Mouse (Mus musculus) spleen, postnatal 36 days (tissue): ENCODE data around the gene Gm10639.
"Not testable (repeated sequence)": the region's sequence is repeated elsewhere in the genome, so short reads cannot be mapped to it uniquely, and the experiment has no call there.

Experiments used
- DNase-seq, 2 experiments: peaks; one replicate each; pipeline ENCODE4 v3.0.0; 2022; ENCODE audit warnings: low spot score in 2 of 2, mixed read lengths in 1 of 2

The Gm10639 gene

DNA sequence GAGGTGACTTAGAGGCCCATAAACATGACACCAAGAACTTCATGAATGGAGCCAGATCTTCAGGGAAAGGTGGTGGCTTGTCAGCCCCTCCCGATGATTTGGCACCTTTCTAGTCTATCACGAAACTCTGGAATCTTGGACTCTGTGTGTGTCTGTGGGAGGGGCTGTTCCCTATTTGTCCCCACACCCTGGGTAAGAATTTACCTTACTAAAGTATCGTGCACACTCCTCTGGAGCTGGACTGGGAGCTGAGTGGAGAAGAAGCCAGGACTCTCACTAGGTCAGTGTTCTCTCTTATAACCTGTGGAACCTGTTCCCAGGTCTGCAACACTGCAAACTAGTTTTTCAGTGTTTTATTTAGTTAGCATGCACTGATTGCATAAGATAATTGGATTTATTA is at the start of gene Gm10639:
Gene Gm10639, plus strand, starts transcription at position 201 of the 400 bp plus-strand sequence.
- not testable (repeated sequence) for DNase-seq

GRCm38 (mm10) chr9:78255683-78256470 is 33.8 kb upstream of the Gm10639 start:
- not testable (repeated sequence) for DNase-seq

DNA sequence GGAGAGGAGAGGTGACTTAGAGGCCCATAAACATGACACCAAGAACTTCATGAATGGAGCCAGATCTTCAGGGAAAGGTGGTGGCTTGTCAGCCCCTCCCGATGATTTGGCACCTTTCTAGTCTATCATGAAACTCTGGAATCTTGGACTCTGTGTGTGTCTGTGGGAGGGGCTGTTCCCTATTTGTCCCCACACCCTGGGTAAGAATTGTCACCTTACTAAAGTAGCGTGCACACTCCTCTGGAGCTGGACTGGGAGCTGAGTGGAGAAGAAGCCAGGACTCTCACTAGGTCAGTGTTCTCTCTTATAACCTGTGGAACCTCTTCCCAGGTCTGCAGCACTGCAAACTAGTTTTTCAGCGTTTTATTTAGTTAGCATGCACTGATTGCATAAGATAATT is 32.8 kb upstream of the Gm10639 start, which contains the start of gene Gm3776:
Gene Gm3776, plus strand, starts transcription at position 216 of the 400 bp plus-strand sequence.
- not testable (repeated sequence) for DNase-seq

DNA sequence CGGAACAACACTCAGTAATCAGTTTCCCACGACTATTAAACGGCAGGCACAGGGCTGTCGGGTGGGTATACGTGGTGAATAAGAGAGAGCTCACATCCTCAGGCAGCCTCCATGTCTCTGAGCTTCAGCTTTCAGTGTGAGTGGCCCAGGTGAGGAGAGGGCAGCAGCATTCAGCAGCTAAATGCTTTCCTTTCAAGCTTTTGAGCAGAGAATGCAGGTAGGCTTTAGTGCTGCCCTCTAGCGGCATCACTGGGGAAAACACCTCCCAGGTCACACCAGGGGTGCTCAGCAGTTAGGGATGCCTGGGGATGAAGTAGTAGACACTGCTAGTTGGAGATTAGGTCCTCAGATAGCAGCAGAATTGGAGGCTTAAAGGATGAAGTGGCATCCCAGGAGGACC is 30.0 kb upstream of the Gm10639 start:
- peak; percentile 2 to 11 for DNase-seq

DNA sequence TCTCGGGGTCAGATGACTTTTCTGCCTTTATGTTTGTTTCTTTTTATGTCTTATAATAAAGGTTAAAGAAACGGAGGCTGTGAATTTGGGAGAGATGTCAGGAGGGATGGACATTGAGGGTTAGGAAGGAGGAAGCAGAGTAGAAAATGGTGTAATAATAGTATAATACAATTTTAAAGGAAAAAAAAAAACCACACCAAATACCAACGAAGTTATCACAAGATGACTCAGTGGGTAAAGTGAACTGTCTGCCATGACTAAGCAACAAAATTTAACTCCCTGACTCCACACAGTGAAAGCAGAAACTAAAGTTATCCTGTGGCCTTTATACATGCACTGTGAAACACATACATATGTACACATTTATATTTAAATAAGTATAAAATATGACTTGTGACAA is 18.8 kb upstream of the Gm10639 start:
- DNase-seq: not testable (repeated sequence)

GRCm38 (mm10) chr9:78282002-78282711 is 7.6 kb upstream of the Gm10639 start:
- DNase-seq: not testable (repeated sequence)

DNA sequence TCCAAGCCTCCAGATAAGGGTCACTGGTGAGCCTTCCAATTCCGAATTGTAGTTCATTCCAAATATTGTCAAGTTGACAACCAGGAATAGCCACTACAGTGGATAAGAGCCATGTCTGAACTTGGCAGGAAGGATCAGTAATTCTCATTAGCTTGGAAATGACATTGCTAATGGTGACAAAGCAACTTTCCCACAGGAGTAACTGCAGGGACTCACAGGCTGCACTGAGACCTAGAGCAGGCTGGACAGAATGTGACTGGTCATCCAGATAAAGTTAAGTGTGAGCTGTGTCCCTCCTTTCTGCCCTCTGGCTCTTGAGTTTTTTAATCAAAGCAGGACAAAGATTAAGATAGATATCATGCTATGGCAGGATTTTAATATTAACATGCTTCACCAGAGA is 660 bp upstream of the Gm10639 start:
- DNase-seq: not testable (repeated sequence)

- not testable (repeated sequence) for DNase-seq
Observed at GRCm38 (mm10) chr9:78292462-78292861, 2.7 kb downstream of the Gm10639 start.

GRCm38 (mm10) chr9:78293683-78294082 is 4.0 kb downstream of the Gm10639 start:
- DNase-seq: not testable (repeated sequence)

DNA sequence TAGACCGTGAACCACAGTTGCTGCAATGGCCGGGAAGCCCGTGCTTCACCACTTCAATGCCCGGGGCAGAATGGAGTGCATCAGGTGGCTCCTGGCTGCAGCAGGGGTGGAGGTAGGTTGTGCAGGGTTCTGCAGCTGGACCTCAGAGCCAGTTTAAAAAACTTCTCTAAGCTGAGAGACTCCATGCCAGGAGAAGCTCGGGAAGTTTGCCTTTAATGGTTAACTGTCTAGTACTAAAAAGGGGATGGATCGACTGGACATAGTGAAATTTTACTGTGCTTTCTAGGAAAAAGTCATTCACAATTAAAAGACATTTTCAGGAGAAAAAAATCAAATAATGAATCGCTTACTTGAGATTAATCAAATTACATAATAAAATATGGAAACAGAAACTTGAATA is 5.1 kb downstream of the Gm10639 start:
- DNase-seq: not testable (repeated sequence)

DNA sequence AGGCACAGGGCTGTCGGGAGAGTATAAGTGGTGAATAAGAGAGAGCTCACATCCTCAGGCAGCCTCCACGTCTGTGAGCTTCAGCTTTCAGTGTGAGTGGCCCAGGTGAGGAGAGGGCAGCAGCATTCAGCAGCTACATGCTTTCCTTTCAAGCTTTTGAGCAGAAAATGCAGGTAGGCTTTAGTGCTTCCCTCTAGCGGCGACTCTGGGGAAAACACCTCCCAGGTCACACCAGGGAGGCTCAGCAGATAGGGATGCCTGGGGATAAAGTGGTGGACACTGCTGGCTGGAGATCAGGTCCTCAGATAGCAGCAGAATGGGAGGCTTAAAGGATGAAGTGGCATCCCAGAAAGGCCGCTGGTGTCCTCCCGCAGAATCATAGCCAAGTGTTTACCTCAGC is 6.4 kb downstream of the Gm10639 start:
- DNase-seq: not testable (repeated sequence)

DNA sequence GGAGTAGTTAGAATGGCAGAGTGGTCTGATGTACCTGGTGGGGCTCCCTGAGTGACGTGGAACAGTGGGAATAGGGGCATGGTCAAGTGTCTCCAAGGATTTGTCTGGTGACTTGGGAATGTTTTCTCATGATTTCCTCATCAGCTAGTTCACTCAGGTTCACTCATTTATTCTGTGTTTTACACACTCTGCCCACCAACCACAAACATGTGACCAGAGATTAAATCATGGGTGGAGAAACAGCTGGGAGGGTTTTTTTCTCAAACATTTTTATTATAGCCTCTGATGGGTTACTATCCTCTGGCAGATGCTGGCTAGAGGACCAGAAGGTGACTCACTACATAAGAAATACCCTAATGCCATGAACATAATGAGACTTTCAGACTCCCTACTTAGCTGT is 8.5 kb downstream of the Gm10639 start:
- no peak for DNase-seq

- not testable (repeated sequence) for DNase-seq
Observed at GRCm38 (mm10) chr9:78299143-78299542, 9.4 kb downstream of the Gm10639 start.

GRCm38 (mm10) chr9:78308122-78308521 is 18.4 kb downstream of the Gm10639 start:
- not testable (repeated sequence) for DNase-seq

DNA sequence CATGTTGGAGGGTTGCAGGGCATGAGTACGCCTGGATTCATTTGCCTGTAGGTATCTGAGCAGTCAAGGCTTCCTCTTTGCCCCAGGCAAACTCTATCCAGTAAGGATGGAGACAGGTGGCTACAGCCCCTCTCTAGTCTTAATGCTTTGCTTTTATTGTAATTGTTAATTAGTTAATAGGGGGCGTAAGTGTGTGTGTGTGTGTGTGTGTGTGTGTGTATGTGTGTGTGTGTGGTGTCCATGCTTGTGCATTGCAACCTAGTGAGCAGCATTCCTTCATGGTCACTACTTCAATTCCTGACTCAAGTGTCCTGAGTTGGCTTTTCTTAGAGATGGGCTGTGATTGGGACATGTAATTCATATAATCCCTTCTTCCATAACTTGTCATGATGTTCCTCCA is 25.0 kb downstream of the Gm10639 start, which contains the start of gene Omt2a:
Gene Omt2a, minus strand, starts transcription at position 101 of the 400 bp plus-strand sequence.
- no peak for DNase-seq

DNA sequence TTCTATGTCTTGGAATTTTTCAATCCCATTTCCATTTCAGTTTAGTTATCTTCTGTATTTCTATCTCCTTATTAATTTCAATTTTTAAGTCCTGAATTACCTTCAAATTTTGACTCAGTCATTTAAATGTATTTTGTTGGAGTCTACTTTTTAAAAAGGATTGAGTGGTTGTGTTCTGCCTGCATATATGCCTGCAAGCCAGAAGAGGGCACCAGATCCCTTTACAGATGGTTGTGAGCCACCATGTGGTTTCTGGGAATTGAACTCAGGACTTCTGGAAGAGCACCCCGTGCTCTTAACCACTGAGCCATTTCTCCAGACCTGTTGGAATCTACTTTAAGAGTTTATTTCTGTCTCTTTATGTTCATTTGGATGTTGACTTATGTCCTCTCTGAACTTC is 29.8 kb downstream of the Gm10639 start:
- DNase-seq: no peak

GRCm38 (mm10) chr9:78327289-78327688 is 37.6 kb downstream of the Gm10639 start, which contains the start of gene Omt2b:
Gene Omt2b, plus strand, starts transcription at chr9:78327589.
- DNase-seq: not testable (repeated sequence)

GRCm38 (mm10) chr9:78337050-78337449 is 47.3 kb downstream of the Gm10639 start:
- DNase-seq: not testable (repeated sequence)

- DNase-seq: peak in 1 of 2 experiments; percentile 11
Observed at GRCm38 (mm10) chr9:78340324-78340723, 50.6 kb downstream of the Gm10639 start.

DNA sequence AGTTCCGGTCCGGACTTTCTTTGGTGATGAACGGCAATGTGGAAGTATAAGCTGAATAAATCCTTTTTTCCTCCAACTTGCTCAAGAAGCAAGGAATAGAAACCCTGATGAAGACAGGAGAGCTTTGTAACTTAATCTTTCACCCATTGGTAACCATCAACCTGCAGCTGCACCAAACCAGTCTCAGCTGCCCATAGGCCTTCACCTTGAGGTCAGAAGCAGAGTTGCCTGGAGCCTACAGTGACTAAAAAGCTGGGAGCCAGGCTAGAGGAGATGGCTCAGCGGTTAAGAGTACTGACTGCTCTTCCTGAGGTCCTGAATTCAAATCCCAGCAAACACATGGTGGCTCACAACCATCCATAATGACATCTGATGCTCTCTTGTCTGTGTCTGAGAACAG is 52.8 kb downstream of the Gm10639 start:
- not testable (repeated sequence) for DNase-seq

DNA sequence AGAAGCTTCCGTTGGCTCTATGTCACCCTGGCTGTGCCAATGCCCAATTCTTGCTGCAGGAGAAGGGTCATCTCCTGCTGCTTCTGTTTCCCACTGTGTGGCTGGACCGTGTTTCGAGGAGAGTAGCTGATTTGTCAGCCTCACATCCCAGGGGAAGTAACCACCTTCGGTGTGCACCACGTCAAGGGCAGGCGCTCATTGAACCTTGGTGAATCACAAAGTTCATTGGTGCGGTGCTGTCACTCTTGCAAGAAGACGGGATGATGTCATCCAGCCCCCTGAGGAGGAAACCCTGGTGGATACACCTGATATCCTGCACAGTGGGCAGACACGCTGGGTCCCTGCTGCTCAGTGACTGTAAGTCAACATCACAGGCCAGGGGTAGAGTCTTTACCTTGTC is 53.3 kb downstream of the Gm10639 start:
- DNase-seq: not testable (repeated sequence)

GRCm38 (mm10) chr9:78345235-78345634 is 55.5 kb downstream of the Gm10639 start:
- not testable (repeated sequence) for DNase-seq
